Mouse (Mus musculus) cortical plate, adult 2 months (tissue): Measurements from ENCODE around the gene Ccdc8.

Experiments used
- CTCF ChIP-seq: fragments of 200-500 bp; IDR thresholded peaks from 2 replicates; pipeline ENCODE4 v1.5.1; 2011; ENCODE audit warnings: mild to moderate bottlenecking, control low read depth, low read length; ENCODE audit not compliant: insufficient read depth; ENCODE audit errors: extremely low read depth
- POLR2A ChIP-seq: fragments of 200-500 bp; IDR thresholded peaks from 2 replicates; pipeline ENCODE4 v1.6.1; 2011; ENCODE audit warnings: mild to moderate bottlenecking, low read length, control low read depth; ENCODE audit not compliant: insufficient read depth; ENCODE audit errors: extremely low read depth

DNA sequence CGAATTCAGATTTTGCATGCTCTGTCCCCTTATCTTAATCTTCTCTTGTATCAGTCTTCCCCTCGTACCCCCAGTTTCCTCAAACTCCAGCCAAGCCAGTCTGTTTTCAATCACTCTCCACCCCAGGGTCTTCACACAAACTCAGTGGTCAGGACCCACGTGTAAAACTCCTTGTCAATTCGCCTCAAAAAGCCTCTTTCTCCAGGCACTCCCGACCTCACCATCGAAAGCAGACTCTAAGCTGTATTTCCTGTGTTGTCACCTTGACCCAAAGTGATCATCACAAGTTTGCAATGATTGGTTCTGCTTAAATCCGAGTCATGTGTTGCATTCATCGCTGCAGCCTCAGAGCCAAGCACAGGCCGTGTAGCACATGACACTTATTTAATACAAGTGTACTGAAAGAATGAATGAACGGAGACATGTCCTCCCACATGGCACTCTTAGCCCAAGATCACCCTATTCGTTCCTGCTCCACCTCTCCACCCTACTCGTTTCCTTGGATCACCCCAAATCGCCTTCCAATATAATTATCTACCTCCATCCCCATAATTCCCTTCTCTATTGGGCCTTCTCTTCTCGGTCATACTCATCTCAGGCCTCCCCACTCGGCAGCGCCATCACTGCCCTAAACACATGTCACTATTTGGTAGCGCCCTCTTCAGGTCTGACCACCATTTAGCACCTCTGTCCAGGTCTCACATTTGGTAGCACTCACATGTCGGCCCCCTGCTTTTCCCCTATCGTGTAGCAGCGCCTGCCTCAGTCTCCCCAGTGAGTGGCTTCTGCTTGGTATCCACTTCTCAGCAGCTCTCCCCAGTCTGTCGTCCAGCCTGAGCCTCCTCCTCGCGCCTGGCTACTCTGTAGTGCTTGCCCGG is 34.4 kb downstream of the Ccdc8 start:
- TF ChIP-seq POLR2A (no peak), CTCF (peak; percentile 44; the same call in 1 of the 2 replicates)
